Mouse (Mus musculus) cerebellum, adult 2 months (tissue): ENCODE measurements around the gene Lat. TPM values are rescaled to one million over a fixed set of nuclear protein-coding genes. Genes with fewer than 3 reads are reported as not detected.

Experiments used
- DNase-seq, 2 experiments: peaks; one replicate each; pipeline ENCODE4 v3.0.0; 2021
- H3K27ac ChIP-seq: fragments of 200-500 bp; 2 replicates; pipeline ENCODE4 v1.5.1; 2012; ENCODE audit warnings: low read length, control low read depth, inconsistent platforms; ENCODE audit not compliant: insufficient read depth
- H3K27me3 ChIP-seq: fragments of 200-500 bp; 2 replicates; pipeline ENCODE4 v1.6.1; 2012; ENCODE audit warnings: inconsistent platforms, mild to moderate bottlenecking, low read length, moderate library complexity; ENCODE audit not compliant: control insufficient read depth, insufficient read depth
- H3K4me1 ChIP-seq: fragments of 200-500 bp; 2 replicates; pipeline ENCODE4 v1.6.1; 2011; ENCODE audit warnings: low read length; ENCODE audit not compliant: control insufficient read depth, insufficient read depth
- H3K4me3 ChIP-seq: fragments of 200-500 bp; replicated peaks from 2 replicates; pipeline ENCODE3; 2011; ENCODE audit warnings: mild to moderate bottlenecking, low read depth, low read length, control low read depth; ENCODE audit not compliant: insufficient read depth
- CTCF ChIP-seq: fragments of 200-500 bp; IDR thresholded peaks from 2 replicates; pipeline ENCODE4 v1.5.1; 2011; ENCODE audit warnings: low read depth, mild to moderate bottlenecking, control low read depth, low read length, moderate library complexity, borderline replicate concordance; ENCODE audit not compliant: insufficient read depth
- POLR2A ChIP-seq: fragments of 200-500 bp; IDR thresholded peaks from 2 replicates; pipeline ENCODE4 v1.6.1; 2011; ENCODE audit warnings: low read length, control low read depth, borderline replicate concordance; ENCODE audit not compliant: insufficient read depth
- WGBS: fragments of 180-500 bp; shearing (Covaris S2); methylation state at CpG from one replicate; pipeline ENCODE4 v1.1.7; 2018; 5-methylcytosine and 5-hydroxymethylcytosine counted together
- polyA plus RNA-seq: library from polyadenylated mRNA; depleted of rRNA; stranded (reverse); fragments of >200 nt; gene quantifications from 2 replicates; pipeline ENCODE4 v1.2.3, GENCODE M21; 2012

Gene Lat
- polyA plus RNA-seq, 1 experiment, result 1.6 TPM

- no peaks in the 10 kb centered on the region for H3K4me1 ChIP-seq
- 75% methylated on average over 13 of the region's 13 CpGs for WGBS
- H3K27ac ChIP-seq, result no peak overlapping the region
Measured at GRCm38 (mm10) chr7:126359049-126359448, 10.3 kb downstream of the Lat start.

GRCm38 (mm10) chr7:126358413-126358812, 11.0 kb downstream of the Lat start:
- Histone ChIP-seq H3K27me3 (no peaks in the 10 kb centered on the region), H3K4me1 (no peaks in the 10 kb centered on the region), H3K27ac (no peak overlapping the region), H3K4me3 (no peak overlapping the region)
- TF ChIP-seq CTCF, result no peak
- TF ChIP-seq POLR2A, result no peak
- WGBS, result 86% methylated on average over 9 of the region's 9 CpGs
- no peak for DNase-seq

More at GRCm38 (mm10) chr7:126359049-126359448, 10.3 kb downstream of the Lat start:
- DNase-seq, result no peak
- H3K27me3 ChIP-seq, result no peaks in the 10 kb centered on the region
- no peak overlapping the region for H3K4me3 ChIP-seq
- no peak for TF ChIP-seq POLR2A
- no peak for TF ChIP-seq CTCF

- no peaks in the 10 kb centered on the region for H3K4me1 ChIP-seq
- H3K27ac ChIP-seq, result no peak overlapping the region
- H3K4me3 ChIP-seq, result no peak overlapping the region
- no peaks in the 10 kb centered on the region for H3K27me3 ChIP-seq
- 84% methylated on average over 6 of the region's 6 CpGs for WGBS
- no peak for DNase-seq
- TF ChIP-seq POLR2A (no peak), CTCF (no peak)
Measured at GRCm38 (mm10) chr7:126357838-126358237, 11.5 kb downstream of the Lat start.

- DNase-seq, result no peak
- Histone ChIP-seq H3K4me3 (no peak overlapping the region), H3K27ac (no peak overlapping the region), H3K4me1 (no peaks in the 10 kb centered on the region), H3K27me3 (no peaks in the 10 kb centered on the region)
- no peak for TF ChIP-seq CTCF
- no peak for TF ChIP-seq POLR2A
- 50% methylated on average over 7 of the region's 7 CpGs for WGBS
Measured at GRCm38 (mm10) chr7:126356793-126357591, 12.4 kb downstream of the Lat start.

- no peak for DNase-seq
Measured at GRCm38 (mm10) chr7:126355847-126356597, 13.3 kb downstream of the Lat start.

GRCm38 (mm10) chr7:126354738-126355614, 14.4 kb downstream of the Lat start:
- H3K27me3 ChIP-seq, result no peaks in the 10 kb centered on the region
- H3K4me1 ChIP-seq, result no peaks in the 10 kb centered on the region
- no peak overlapping the region for H3K4me3 ChIP-seq
- WGBS, result 37% methylated on average over 14 of the region's 14 CpGs
- TF ChIP-seq CTCF (no peak), POLR2A (no peak)
- DNase-seq, result no peak
- no peak overlapping the region for H3K27ac ChIP-seq

More at GRCm38 (mm10) chr7:126355847-126356597, 13.3 kb downstream of the Lat start:
- H3K4me1 ChIP-seq, result no peaks in the 10 kb centered on the region
- WGBS, result 55% methylated on average over 5 of the region's 5 CpGs
- H3K4me3 ChIP-seq, result no peak overlapping the region
- no peaks in the 10 kb centered on the region for H3K27me3 ChIP-seq
- TF ChIP-seq POLR2A (no peak), CTCF (no peak)
- no peak overlapping the region for H3K27ac ChIP-seq

- WGBS, result 84% methylated on average over 3 of the region's 3 CpGs
- no peaks in the 10 kb centered on the region for H3K27me3 ChIP-seq
Measured at GRCm38 (mm10) chr7:126353994-126354365, 15.4 kb downstream of the Lat start.

More at GRCm38 (mm10) chr7:126353994-126354365, 15.4 kb downstream of the Lat start:
- H3K27ac ChIP-seq, result no peak overlapping the region
- no peak for DNase-seq
- TF ChIP-seq POLR2A (no peak), CTCF (no peak)
- no peaks in the 10 kb centered on the region for H3K4me1 ChIP-seq
- H3K4me3 ChIP-seq, result no peak overlapping the region
